Mouse (Mus musculus) testis, postnatal 10 days (tissue): ENCODE measurements around the gene Phospho1.

Source experiments
- DNase-seq: peaks from one replicate; pipeline ENCODE4 v3.0.0; 2021; ENCODE audit warnings: low spot score

Phospho1 gene

GRCm38 (mm10) chr11:95834143-95834667 is 9.9 kb downstream of the Phospho1 start:
- no peak for DNase-seq

DNA sequence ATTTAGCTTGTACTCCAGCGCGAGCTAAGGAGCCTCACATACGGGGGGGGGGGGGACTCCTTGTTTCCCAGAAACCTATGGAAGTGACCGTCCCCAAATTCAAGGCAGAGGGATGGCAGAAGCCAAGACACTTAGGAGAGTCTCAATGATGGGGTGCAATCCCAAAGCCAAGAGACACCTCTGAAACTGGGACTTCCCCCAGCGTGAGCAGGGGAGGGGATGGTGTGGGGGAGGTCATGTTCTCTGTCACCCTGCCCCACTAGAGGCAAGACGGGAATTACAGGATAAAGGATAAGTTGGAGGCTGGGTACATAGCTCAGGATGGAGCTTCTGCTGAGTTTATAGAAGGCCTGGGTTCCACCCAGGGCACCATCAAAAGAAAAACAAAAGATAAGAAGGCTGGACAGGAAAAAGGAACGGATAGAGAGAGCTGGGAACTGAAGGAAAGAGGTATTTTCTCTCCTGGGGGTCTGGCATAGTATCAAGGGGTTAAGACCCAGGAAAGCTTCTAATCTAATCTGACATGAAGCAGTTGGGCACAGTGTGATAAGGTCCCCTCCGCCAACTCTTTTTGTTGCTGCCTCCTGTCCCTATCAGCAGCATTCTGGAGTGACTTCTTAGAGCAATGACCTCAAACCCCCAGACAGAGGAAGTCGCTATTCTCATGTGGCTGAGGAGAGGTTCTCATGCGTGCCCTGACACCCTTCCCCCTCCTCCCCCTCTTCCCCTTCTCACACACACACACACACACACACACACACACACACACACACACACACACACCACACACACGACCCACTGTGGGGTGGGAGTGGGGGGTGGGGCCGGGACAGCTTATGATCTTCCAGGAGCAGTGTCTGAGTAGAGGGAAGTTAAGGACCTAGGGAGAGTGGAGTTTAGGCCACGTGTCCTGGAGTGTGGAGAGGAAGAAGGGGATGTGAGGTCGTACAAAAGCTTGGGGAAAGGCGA is 10.7 kb downstream of the Phospho1 start:
- no peak for DNase-seq

- no peak for DNase-seq
Observed at GRCm38 (mm10) chr11:95835832-95836231, 11.5 kb downstream of the Phospho1 start.

DNA sequence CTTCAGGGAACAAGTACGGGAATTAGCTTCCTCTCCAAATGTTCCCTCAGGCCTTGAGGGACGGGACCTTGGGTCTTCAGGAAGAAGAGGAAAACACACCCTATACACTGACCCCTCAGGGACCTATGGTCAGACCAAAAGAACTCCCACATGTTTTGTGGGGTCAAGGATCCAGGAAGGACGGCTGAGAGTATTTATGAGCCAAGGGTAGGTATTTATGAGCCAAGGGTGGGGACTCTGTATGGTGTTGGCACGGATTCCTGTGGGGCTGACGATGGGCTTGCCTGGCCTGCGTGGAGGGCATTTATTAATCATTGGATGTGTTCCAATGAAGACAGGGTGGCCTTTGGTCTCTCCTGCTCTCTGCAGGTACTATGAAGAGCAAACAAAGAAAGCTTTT is 12.1 kb downstream of the Phospho1 start:
- DNase-seq = no peak

- peak; percentile 92 for DNase-seq
Observed at GRCm38 (mm10) chr11:95837059-95837458, 12.8 kb downstream of the Phospho1 start, which contains the start of gene Gngt2. TSS of gene Gngt2 (plus strand) at chr11:95837216.

GRCm38 (mm10) chr11:95838598-95838997 is 14.3 kb downstream of the Phospho1 start:
- DNase-seq = no peak

DNA sequence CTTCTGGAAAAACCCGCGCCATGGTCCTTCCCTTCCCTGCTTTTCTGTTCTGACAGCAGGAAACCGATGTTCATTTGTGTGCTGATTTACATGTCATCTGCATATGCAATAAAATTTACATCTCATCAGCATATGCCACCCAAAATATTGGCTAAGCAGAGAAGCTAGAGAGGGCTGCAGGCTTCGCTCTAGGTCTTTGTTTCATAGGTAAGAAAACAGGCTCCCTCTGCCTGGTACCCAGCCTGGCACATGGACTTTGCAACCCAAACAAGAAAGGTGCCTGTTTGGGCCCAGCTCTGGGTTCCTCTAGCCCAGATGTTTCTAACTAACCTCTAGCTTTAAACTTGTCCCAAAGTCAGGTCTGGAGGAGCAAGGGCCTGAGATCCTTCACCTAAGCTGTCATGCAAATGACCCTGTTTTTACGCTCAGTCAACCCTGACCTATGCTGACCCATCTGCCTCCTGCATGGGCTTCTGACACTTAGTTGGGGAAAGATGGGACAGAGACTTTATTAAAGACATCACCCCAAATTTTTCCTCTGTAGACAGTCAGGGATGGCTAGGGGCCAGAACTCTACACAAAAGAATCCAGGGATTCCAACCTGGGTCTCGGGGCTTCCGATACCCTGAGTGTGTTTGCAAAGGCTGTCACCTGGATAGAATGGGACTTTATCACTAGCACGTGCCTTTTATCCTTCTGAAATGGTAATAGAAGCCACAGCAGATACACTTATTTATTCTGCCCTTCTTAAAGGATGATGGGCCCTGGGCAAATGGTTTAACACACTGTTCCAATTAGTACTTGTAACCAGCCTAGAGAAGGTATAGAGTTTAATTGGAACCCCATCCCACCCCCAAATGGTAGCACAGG is 14.9 kb downstream of the Phospho1 start:
- no peak for DNase-seq

- DNase-seq = no peak
Observed at GRCm38 (mm10) chr11:95840694-95841497, 16.6 kb downstream of the Phospho1 start.

- no peak for DNase-seq
Observed at GRCm38 (mm10) chr11:95841498-95841830, 17.2 kb downstream of the Phospho1 start.

- DNase-seq = no peak
Observed at GRCm38 (mm10) chr11:95842074-95842681, 17.9 kb downstream of the Phospho1 start, which contains the start of gene Abi3. TSS of gene Abi3 (minus strand) at chr11:95842476.

- no peak for DNase-seq
Observed at GRCm38 (mm10) chr11:95842953-95843352, 18.7 kb downstream of the Phospho1 start.

GRCm38 (mm10) chr11:95843421-95843950 is 19.2 kb downstream of the Phospho1 start:
- no peak for DNase-seq

- DNase-seq = no peak
Observed at GRCm38 (mm10) chr11:95844935-95845334, 20.6 kb downstream of the Phospho1 start.

DNA sequence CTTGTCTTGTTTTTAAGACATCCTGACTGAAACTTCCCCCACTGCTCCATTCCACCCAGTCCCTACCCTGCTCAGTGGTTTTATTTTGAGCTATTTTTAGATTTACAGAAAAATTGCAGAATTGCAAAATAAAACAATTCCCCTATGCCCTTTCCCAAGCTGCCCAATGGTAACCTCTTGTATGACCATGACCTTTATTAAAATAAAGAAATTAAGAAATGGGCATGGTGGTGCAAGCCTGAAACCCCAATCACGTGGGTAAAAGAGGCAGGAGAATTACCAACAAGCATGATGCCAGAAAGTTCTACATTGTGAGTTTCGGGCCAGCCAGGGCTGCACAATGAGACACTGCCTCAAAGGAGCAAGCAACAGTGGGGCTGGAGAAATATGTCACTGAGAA is 26.6 kb downstream of the Phospho1 start:
- no peak for DNase-seq

DNA sequence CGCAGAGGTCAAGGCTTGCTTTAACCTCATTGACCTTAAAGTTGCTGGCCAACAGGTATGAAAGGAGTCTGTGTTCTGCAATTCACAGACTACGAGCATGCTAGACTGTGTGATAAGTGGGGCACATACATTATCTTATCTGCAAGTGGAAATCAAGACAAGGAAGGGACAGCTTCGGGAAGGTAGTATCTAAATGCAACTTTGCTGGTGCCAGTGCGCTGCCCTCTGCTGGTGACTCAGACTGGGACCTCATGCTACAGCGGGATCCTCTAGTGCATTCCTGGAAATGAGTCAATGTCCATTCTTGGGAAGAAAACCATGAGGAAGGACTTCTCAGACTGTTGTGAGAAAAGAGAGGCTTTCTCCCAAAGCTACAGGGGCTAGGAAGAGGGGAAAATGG is 29.4 kb downstream of the Phospho1 start:
- DNase-seq = peak; percentile 81

DNA sequence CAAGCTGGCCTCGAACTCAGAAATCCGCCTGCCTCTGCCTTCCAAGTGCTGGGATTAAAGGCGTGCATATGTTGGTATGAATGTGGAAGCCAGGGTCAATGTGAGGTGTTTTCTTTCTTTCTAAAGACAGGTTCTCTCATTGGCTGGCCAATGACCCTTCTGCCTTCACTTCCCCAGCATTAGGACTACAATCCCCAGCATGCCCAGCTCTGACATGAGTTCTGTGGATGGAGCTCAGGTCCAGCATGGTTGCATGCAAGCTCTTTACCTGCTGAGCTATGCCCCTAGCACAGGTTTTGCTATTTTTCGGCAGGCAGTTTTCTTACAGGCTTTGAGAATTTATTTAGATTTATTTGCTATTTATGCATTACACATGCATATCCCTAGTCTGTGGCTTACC is 33.0 kb downstream of the Phospho1 start:
- no peak for DNase-seq

DNA sequence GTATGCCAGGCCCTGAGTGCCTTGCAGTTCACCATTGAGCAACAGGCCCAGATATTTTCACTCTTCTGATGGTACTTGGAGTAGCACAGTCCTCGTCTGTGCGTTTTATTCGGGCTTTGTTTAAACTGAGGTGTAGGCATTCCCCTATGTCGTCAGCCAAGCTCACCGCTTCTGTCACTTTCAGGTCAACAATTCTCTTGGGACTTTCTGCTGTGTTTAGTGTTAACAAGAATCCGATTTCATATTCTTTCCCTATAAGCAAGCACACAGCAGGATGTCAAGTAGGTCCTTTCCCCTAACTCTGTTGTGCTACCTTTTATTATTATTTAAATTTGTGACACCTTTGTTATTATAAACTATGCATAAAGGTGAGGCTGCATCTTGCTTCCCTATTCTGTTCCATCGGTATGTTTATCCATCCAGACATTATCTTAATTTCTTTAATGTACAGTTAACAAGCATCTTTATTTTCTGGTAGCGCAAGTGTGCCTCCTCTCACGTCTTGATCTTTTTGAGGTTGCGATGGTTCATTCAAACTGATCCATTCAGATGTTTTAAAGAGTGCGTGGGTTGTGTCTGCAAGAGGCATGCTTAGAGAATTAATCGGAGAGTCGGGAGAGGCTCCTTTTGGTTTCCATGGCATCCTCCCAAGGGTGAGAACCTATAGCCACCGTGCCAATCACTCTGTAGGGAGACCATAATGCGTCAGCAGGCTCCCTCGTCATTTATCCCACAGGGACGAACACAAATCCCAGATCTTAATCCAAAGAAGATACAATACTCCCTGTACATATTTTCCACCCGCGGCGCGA is 33.6 kb downstream of the Phospho1 start:
- no peak for DNase-seq

GRCm38 (mm10) chr11:95858528-95859467 is 34.5 kb downstream of the Phospho1 start:
- DNase-seq = peak; percentile 97

- no peak for DNase-seq
Observed at GRCm38 (mm10) chr11:95859468-95859855, 35.2 kb downstream of the Phospho1 start.
